In genomic region chr10:7582157-7582890, GRCm38 (mm10) we compare ENCODE assay signal across 11 mouse cellular contexts. TPM values are rescaled to one million over a fixed set of nuclear protein-coding genes. Genes with fewer than 3 reads are reported as not detected.
A peak's percentile ranks its signal among the peaks of the same experiment; 100 is the strongest.
DNase-seq lines count a peak whose midpoint lies in the region; TF ChIP-seq lines count a peak whose summit lies in the region.
"Had no signal": no experiment of that assay in that cellular context is flagged by ENCODE, and none has a peak within 500 bp of the region (broad histone marks: within the 10 kb centered on the region; RNA-seq: fewer than 3 reads in every experiment).

No protein-coding gene starts in this region.

- H3K4me1 ChIP-seq in limb, embryonic 10.5 days, result 0 out of 2 replicates have a peak, but pooled peaks cover 7% of the 10 kb centered on the region
- no peaks in the 10 kb centered on the region for H3K4me1 ChIP-seq in kidney, adult 2 months (ENCODE audit: control insufficient read depth, insufficient read depth, low read length)
- H3K4me1 ChIP-seq: embryonic facial prominence, embryonic 12.5 days had no signal

- peak overlapping the region; percentile 23; the same call in 1 of the 2 replicates for H3K4me3 ChIP-seq in layer of hippocampus, adult 2 months
- H3K4me3 ChIP-seq in limb, embryonic 10.5 days, result no peak overlapping the region
- H3K4me3 ChIP-seq in kidney, adult 2 months (ENCODE audit: insufficient read depth, low read depth, low read length), result no peak overlapping the region
- H3K4me3 ChIP-seq: embryonic facial prominence, embryonic 12.5 days had no signal

- TF ChIP-seq CTCF in layer of hippocampus, adult 2 months (conservative IDR thresholded peaks at IDR 0.05), result no peak
- no peak for TF ChIP-seq CTCF in kidney, adult 2 months (conservative IDR thresholded peaks at IDR 0.05; ENCODE audit: insufficient read depth, insufficient read length, low read depth, low read length)

- H3K27ac ChIP-seq in layer of hippocampus, adult 2 months, result peak overlapping the region; percentile 90
- H3K27ac ChIP-seq in limb, embryonic 10.5 days, result no peak overlapping the region
- H3K27ac ChIP-seq in kidney, adult 2 months (ENCODE audit: insufficient read depth, low read depth, low read length), result no peak overlapping the region
- H3K27ac ChIP-seq: embryonic facial prominence, embryonic 12.5 days had no signal

- TF ChIP-seq POLR2A in kidney, adult 2 months (IDR thresholded peaks at IDR 0.05; ENCODE audit: low read depth, low read length), result no peak

- H3K36me3 ChIP-seq in limb, embryonic 10.5 days, result no peaks in the 10 kb centered on the region
- H3K36me3 ChIP-seq in kidney, adult 2 months (ENCODE audit: control insufficient read depth, insufficient read depth, low read length), result no peaks in the 10 kb centered on the region
- H3K36me3 ChIP-seq: embryonic facial prominence, embryonic 12.5 days had no signal

- H3K27me3 ChIP-seq in limb, embryonic 10.5 days (ENCODE audit: low read depth, poor library complexity, severe bottlenecking), result no peaks in the 10 kb centered on the region
- H3K27me3 ChIP-seq in kidney, adult 2 months (replicated peaks; ENCODE audit: control insufficient read depth, insufficient read depth, low read length), result no peaks in the 10 kb centered on the region

- peak; percentile 44 to 54 for DNase-seq in cerebellum, postnatal 10 days
- no peak for DNase-seq in cerebellum, adult 11-12 months
- peak in 1 of 2 experiments; percentile 19 for DNase-seq in layer of hippocampus, adult 2 months (ENCODE audit: low spot score in 2 of 2)
- no peak for DNase-seq in layer of hippocampus, adult 9-10 months (ENCODE audit: low spot score)
- DNase-seq in limb, embryonic 10.5 days (ENCODE audit: low spot score), result peak; percentile 29
- DNase-seq in thymus, postnatal 10 days (ENCODE audit: low spot score in 2 of 2), result peak; percentile 63 to 69
- DNase-seq in kidney, adult 2 months, result no peak
- DNase-seq in spleen, postnatal 36 days (ENCODE audit: low spot score in 2 of 2), result no peak
- DNase-seq: kidney, adult 9 months; liver had no signal

- whole genome bisulfite sequencing in limb, embryonic 10.5 days, result 44% methylated on average over 11 of the region's 11 CpGs
- whole genome bisulfite sequencing in kidney, adult 2 months, result 38% methylated on average over 11 of the region's 11 CpGs

- no peaks in the 10 kb centered on the region for H3K9me3 ChIP-seq in limb, embryonic 10.5 days (replicated peaks)
- H3K9me3 ChIP-seq: embryonic facial prominence, embryonic 12.5 days had no signal

RNA-seq across cellular contexts. Expression of gene Lrp11, which starts 7.3 kb away (rescaled TPM):
- total RNA-seq in layer of hippocampus, adult 2 months (2021), result 100 to 1,000 TPM; 197 to 200 TPM
- 1.4 and 1.6 TPM in 2 replicates for polyA plus RNA-seq in limb, embryonic 10.5 days (2016; fragmentation: Nextera tagmentation; extraction: Ambion mirVana)
- 7.7 and 14.1 TPM in 2 replicates for polyA plus RNA-seq in kidney, adult 2 months (2012; rRNA removed)

Comparison
In these comparisons a context has a peak if more than half of its experiments do, and no peak if none do; other contexts are left out.
1. DNase-seq: peak in cerebellum, postnatal 10 days (2 of 2), limb, embryonic 10.5 days (single experiment) and thymus, postnatal 10 days (2 of 2); none in cerebellum, adult 11-12 months (single experiment), layer of hippocampus, adult 9-10 months (single experiment), kidney, adult 2 months (single experiment) and spleen, postnatal 36 days (0 of 2).